9 mouse cellular contexts compared by ENCODE assay signal in the genomic region with DNA sequence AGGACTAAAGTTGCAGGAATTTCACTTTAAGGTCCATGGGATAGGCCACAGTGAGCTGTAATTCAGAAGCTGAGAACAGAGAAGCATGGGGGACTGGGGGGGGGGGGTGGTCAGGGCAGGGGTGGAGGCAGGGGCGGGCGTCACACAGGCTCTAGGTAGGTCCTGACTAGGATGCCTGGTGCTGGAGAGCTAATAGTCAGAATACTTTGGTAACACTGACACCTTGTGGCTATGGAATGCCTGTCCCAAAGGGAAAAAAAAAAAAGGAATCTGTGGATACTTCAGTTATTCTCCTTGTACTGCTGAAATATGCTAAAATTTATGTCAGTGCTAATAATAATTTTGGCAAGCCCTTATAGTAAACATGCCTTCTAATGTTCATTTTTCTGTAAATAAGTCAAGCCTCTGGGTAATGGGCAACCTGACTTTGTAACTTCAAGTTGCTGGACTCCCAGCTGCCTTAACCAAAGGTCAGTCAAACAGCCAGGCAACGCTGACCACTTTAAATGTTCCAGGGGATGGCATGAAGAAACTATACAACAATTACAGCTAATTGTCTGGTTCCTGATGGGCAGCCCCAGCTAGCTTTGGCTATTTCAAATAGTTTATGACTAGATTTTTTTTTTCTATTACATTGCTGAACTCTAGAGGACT. TPM values are rescaled to one million over a fixed set of nuclear protein-coding genes. Genes with fewer than 3 reads are reported as not detected.
DNase-seq lines count a peak whose midpoint lies in the region; ATAC-seq and TF ChIP-seq lines count a peak whose summit lies in the region.
"Had no signal": no experiment of that assay in that cellular context is flagged by ENCODE, and none has a peak within 500 bp of the region (broad histone marks: within the 10 kb centered on the region; RNA-seq: fewer than 3 reads in every experiment).

No protein-coding gene starts in this region.

- no peak overlapping the region for H3K9ac ChIP-seq in hindbrain, embryonic 14.5 days
- no peak overlapping the region for H3K9ac ChIP-seq in lung, embryonic 16.5 days (ENCODE audit: low read length)

- no peak for TF ChIP-seq POLR2A in cortical plate, adult 2 months (IDR thresholded peaks at IDR 0.05; ENCODE audit: extremely low read depth, insufficient read depth, low read length)

- peaks cover 2% of the 10 kb centered on the region; the same call in 1 of the 2 replicates for H3K4me1 ChIP-seq in cortical plate, adult 2 months (ENCODE audit: control insufficient read depth, insufficient read depth, low read length)
- H3K4me1 ChIP-seq in hindbrain, embryonic 14.5 days (replicated peaks; ENCODE audit: control insufficient read depth, insufficient read depth, low read length), result no peaks in the 10 kb centered on the region
- H3K4me1 ChIP-seq in lung, embryonic 16.5 days (replicated peaks; ENCODE audit: control insufficient read depth, insufficient read depth, low read length), result no peaks in the 10 kb centered on the region

- peak in 1 of 2 experiments; percentile 40 for DNase-seq in layer of hippocampus, adult 2 months (ENCODE audit: low spot score in 2 of 2)
- no peak for DNase-seq in layer of hippocampus, adult 9-10 months (ENCODE audit: low spot score)
- DNase-seq in hindbrain, embryonic 14.5 days (ENCODE audit: low spot score), result peak; percentile 72
- peak; percentile 33 for DNase-seq in splenic B cell, adult 2 months (ENCODE audit: low read depth, low spot score)
- no peak for DNase-seq in gastrocnemius, adult 18-20 months (ENCODE audit: low spot score)
- no peak for DNase-seq in thymus, postnatal 25 days

- H3K36me3 ChIP-seq in hindbrain, embryonic 14.5 days (replicated peaks; ENCODE audit: control insufficient read depth, insufficient read depth), result peaks cover 22% of the 10 kb centered on the region
- H3K36me3 ChIP-seq in lung, embryonic 16.5 days (ENCODE audit: control insufficient read depth, insufficient read depth, low read length), result peaks cover 4% of the 10 kb centered on the region; the same call in 1 of the 2 replicates
- peaks cover 8% of the 10 kb centered on the region; the same call in 1 of the 2 replicates for H3K36me3 ChIP-seq in splenic B cell, adult 2 months (ENCODE audit: control insufficient read depth, insufficient read depth, low read length, poor library complexity, severe bottlenecking)

- H3K27ac ChIP-seq in layer of hippocampus, adult 2 months, result peak overlapping the region; percentile 82
- H3K27ac ChIP-seq in cortical plate, adult 2 months (ENCODE audit: insufficient read depth, low read length), result peak overlapping the region; percentile 75
- no peak overlapping the region for H3K27ac ChIP-seq in hindbrain, embryonic 14.5 days
- no peak overlapping the region for H3K27ac ChIP-seq in lung, embryonic 16.5 days (ENCODE audit: low read length)
- H3K27ac ChIP-seq: macrophage had no signal

- peak; percentile 80 for TF ChIP-seq CTCF in layer of hippocampus, adult 2 months (conservative IDR thresholded peaks at IDR 0.05)
- peak; percentile 55 for TF ChIP-seq CTCF in cortical plate, adult 2 months (IDR thresholded peaks at IDR 0.05; ENCODE audit: extremely low read depth, insufficient read depth, low read length)

- no peaks in the 10 kb centered on the region for H3K9me3 ChIP-seq in hindbrain, embryonic 14.5 days (ENCODE audit: control insufficient read depth, low read length)
- H3K9me3 ChIP-seq in lung, embryonic 16.5 days (ENCODE audit: control insufficient read depth, low read length), result no peaks in the 10 kb centered on the region

- H3K27me3 ChIP-seq in hindbrain, embryonic 14.5 days (ENCODE audit: control insufficient read depth, insufficient read depth, low read length), result no peaks in the 10 kb centered on the region
- H3K27me3 ChIP-seq in lung, embryonic 16.5 days (ENCODE audit: control insufficient read depth, insufficient read depth, low read depth, low read length), result no peaks in the 10 kb centered on the region
- H3K27me3 ChIP-seq in splenic B cell, adult 2 months (ENCODE audit: control insufficient read depth, insufficient read depth, low read length, poor library complexity, severe bottlenecking), result no peaks in the 10 kb centered on the region

- ATAC-seq in hindbrain, embryonic 14.5 days (ENCODE audit: low FRiP score), result peak; percentile 72; the same call in 1 of the 2 replicates
- peak; percentile 81 for ATAC-seq in lung, embryonic 16.5 days (ENCODE audit: low read depth)

- WGBS in hindbrain, embryonic 14.5 days, result 24% methylated on average over 3 of the region's 3 CpGs
- 20% methylated on average over 3 of the region's 3 CpGs for WGBS in lung, embryonic 16.5 days

- H3K4me3 ChIP-seq in layer of hippocampus, adult 2 months, result no peak overlapping the region
- no peak overlapping the region for H3K4me3 ChIP-seq in cortical plate, adult 2 months (ENCODE audit: insufficient read depth, low read length)
- no peak overlapping the region for H3K4me3 ChIP-seq in hindbrain, embryonic 14.5 days (replicated peaks; ENCODE audit: low read length)
- H3K4me3 ChIP-seq in lung, embryonic 16.5 days (ENCODE audit: low read length), result no peak overlapping the region

- H3K4me2 ChIP-seq in hindbrain, embryonic 14.5 days (replicated peaks), result no peak overlapping the region
- no peak overlapping the region for H3K4me2 ChIP-seq in lung, embryonic 16.5 days (ENCODE audit: low read depth, low read length)

RNA-seq across cellular contexts. Expression of gene Dcps, which starts 9.6 kb away (rescaled TPM):
- total RNA-seq in layer of hippocampus, adult 2 months (2021), result 10 to 100 TPM; 20.5 to 21.7 TPM
- polyA plus RNA-seq in cortical plate, adult 2 months (2012; rRNA removed), result 23.1 and 25.3 TPM in 2 replicates
- polyA plus RNA-seq in hindbrain, embryonic 14.5 days (2014; fragmentation: Nextera tagmentation; extraction: Ambion mirVana), result 71.6 and 74.4 TPM in 2 replicates
- 85.6 and 86.3 TPM in 2 replicates for polyA plus RNA-seq in lung, embryonic 16.5 days (2015; fragmentation: Nextera tagmentation; extraction: Ambion mirVana)
- total RNA-seq in gastrocnemius, adult 18-20 months (2021), result 1 to 10 TPM; 7.5 to 10.0 TPM

RNA-seq across cellular contexts. Expression of gene Srpr, which starts 33.7 kb away (rescaled TPM):
- 10 to 100 TPM; 65.4 to 65.6 TPM for total RNA-seq in layer of hippocampus, adult 2 months (2021)
- polyA plus RNA-seq in cortical plate, adult 2 months (2012; rRNA removed), result 50.5 and 52.8 TPM in 2 replicates
- polyA plus RNA-seq in hindbrain, embryonic 14.5 days (2014; fragmentation: Nextera tagmentation; extraction: Ambion mirVana), result 69.5 and 80.1 TPM in 2 replicates
- polyA plus RNA-seq in lung, embryonic 16.5 days (2015; fragmentation: Nextera tagmentation; extraction: Ambion mirVana), result 123 and 128 TPM in 2 replicates
- total RNA-seq in gastrocnemius, adult 18-20 months (2021), result 100 to 1,000 TPM; 228 to 237 TPM

RNA-seq across cellular contexts. Expression of gene Tirap, which starts 33.8 kb away (rescaled TPM):
- 1 to 10 TPM; 1.6 to 2.7 TPM for total RNA-seq in layer of hippocampus, adult 2 months (2021)
- polyA plus RNA-seq in cortical plate, adult 2 months (2012; rRNA removed), result 2.7 and 3.3 TPM in 2 replicates
- 4.0 and 4.9 TPM in 2 replicates for polyA plus RNA-seq in hindbrain, embryonic 14.5 days (2014; fragmentation: Nextera tagmentation; extraction: Ambion mirVana)
- polyA plus RNA-seq in lung, embryonic 16.5 days (2015; fragmentation: Nextera tagmentation; extraction: Ambion mirVana), result 11.8 and 12.9 TPM in 2 replicates
- 10 to 100 TPM; 24.4 to 35.0 TPM for total RNA-seq in gastrocnemius, adult 18-20 months (2021)

RNA-seq across cellular contexts. Expression of gene Foxred1, which starts 44.6 kb away (rescaled TPM):
- 10 to 100 TPM; 35.4 to 37.3 TPM for total RNA-seq in layer of hippocampus, adult 2 months (2021)
- 57.0 and 64.6 TPM in 2 replicates for polyA plus RNA-seq in cortical plate, adult 2 months (2012; rRNA removed)
- polyA plus RNA-seq in hindbrain, embryonic 14.5 days (2014; fragmentation: Nextera tagmentation; extraction: Ambion mirVana), result 36.2 and 40.4 TPM in 2 replicates
- 36.3 and 36.8 TPM in 2 replicates for polyA plus RNA-seq in lung, embryonic 16.5 days (2015; fragmentation: Nextera tagmentation; extraction: Ambion mirVana)
- total RNA-seq in gastrocnemius, adult 18-20 months (2021), result 10 to 100 TPM; 14.6 to 19.5 TPM

RNA-seq across cellular contexts. Expression of gene St3gal4, which starts 47.2 kb away (rescaled TPM):
- 10 to 100 TPM; 25.8 to 29.0 TPM for total RNA-seq in layer of hippocampus, adult 2 months (2021)
- 7.5 and 8.3 TPM in 2 replicates for polyA plus RNA-seq in cortical plate, adult 2 months (2012; rRNA removed)
- 12.8 and 13.5 TPM in 2 replicates for polyA plus RNA-seq in hindbrain, embryonic 14.5 days (2014; fragmentation: Nextera tagmentation; extraction: Ambion mirVana)
- 38.2 and 39.3 TPM in 2 replicates for polyA plus RNA-seq in lung, embryonic 16.5 days (2015; fragmentation: Nextera tagmentation; extraction: Ambion mirVana)
- total RNA-seq in gastrocnemius, adult 18-20 months (2021), result 1 to 10 TPM; 4.2 TPM

Comparison
In these comparisons a context has a peak if more than half of its experiments do, and no peak if none do; other contexts are left out.
1. DNase-seq: peak in hindbrain, embryonic 14.5 days (single experiment) and splenic B cell, adult 2 months (single experiment); none in layer of hippocampus, adult 9-10 months (single experiment), gastrocnemius, adult 18-20 months (single experiment) and thymus, postnatal 25 days (single experiment).
2. H3K27ac ChIP-seq: peak in layer of hippocampus, adult 2 months (single experiment) and cortical plate, adult 2 months (single experiment); none in hindbrain, embryonic 14.5 days (single experiment) and lung, embryonic 16.5 days (single experiment).